Mouse (Mus musculus) E14TG2a.4 (cell line): Measurements from ENCODE around the gene Fam193b.

Experiments used
- CTCF ChIP-seq: conservative IDR thresholded peaks from 2 replicates; pipeline ENCODE4 v1.5.1; 2014; ENCODE audit warnings: low read length
- NANOG ChIP-seq: IDR thresholded peaks from 2 replicates; pipeline ENCODE4 v1.6.1; 2014; ENCODE audit warnings: borderline replicate concordance, low read length, mixed read lengths
- POU5F1 ChIP-seq: IDR thresholded peaks from 2 replicates; pipeline ENCODE4 v1.6.1; 2014; ENCODE audit warnings: low read length, borderline replicate concordance

GRCm38 (mm10) chr13:55549061-55549460 lies 21.9 kb downstream of the Fam193b start:
- no peak for TF ChIP-seq CTCF
- TF ChIP-seq NANOG = no peak
- TF ChIP-seq POU5F1 = no peak
